Mouse (Mus musculus) testis, adult 2 months (tissue): ENCODE results near the gene Gm7971. TPM values are rescaled to one million over a fixed set of nuclear protein-coding genes. Genes with fewer than 3 reads are reported as not detected.
"Not testable (repeated sequence)": the region's sequence is repeated elsewhere in the genome, so short reads cannot be mapped to it uniquely, and the experiment has no call there.

Experiments
- H3K27ac ChIP-seq: fragments of 200-500 bp; 2 replicates; pipeline ENCODE4 v1.5.1; 2012; ENCODE audit warnings: low read depth, low read length; ENCODE audit not compliant: control insufficient read depth, insufficient read depth
- H3K27me3 ChIP-seq: fragments of 200-500 bp; 2 replicates; pipeline ENCODE4 v1.6.1; 2012; ENCODE audit warnings: mild to moderate bottlenecking, low read length, moderate library complexity; ENCODE audit not compliant: control insufficient read depth, insufficient read depth
- H3K36me3 ChIP-seq: fragments of 200-500 bp; 2 replicates; pipeline ENCODE4 v1.6.1; 2012; ENCODE audit warnings: mild to moderate bottlenecking, low read length; ENCODE audit not compliant: control insufficient read depth, insufficient read depth
- H3K4me1 ChIP-seq: fragments of 200-500 bp; 2 replicates; pipeline ENCODE4 v1.6.1; 2012; ENCODE audit warnings: low read length; ENCODE audit not compliant: control insufficient read depth, insufficient read depth
- H3K4me3 ChIP-seq: fragments of 200-500 bp; 2 replicates; pipeline ENCODE4 v1.5.1; 2012; ENCODE audit warnings: low read depth, mild to moderate bottlenecking, low read length, moderate library complexity, mixed read lengths; ENCODE audit not compliant: control insufficient read depth
- polyA plus RNA-seq: library from polyadenylated mRNA; depleted of rRNA; stranded (reverse); fragments of >200 nt; gene quantifications from 2 replicates; pipeline ENCODE4 v1.2.3, GENCODE M21; 2012; rRNA removed

Gene Gm7971
- polyA plus RNA-seq, result not detected in 2 replicates

GRCm38 (mm10) chr5:95594775-95595174 lies at the start of gene Gm7971:
Gm7971 (minus strand) TSS chr5:95594875.
- H3K27ac ChIP-seq, H3K27me3 ChIP-seq: not testable (repeated sequence)

More at GRCm38 (mm10) chr5:95594775-95595174, at the start of gene Gm7971:
- H3K4me3 ChIP-seq, H3K4me1 ChIP-seq, H3K36me3 ChIP-seq: not testable (repeated sequence)

Other genes with a start within 250 kb of the Gm7971 start
- not detected in 2 replicates for gene D5Ertd577e, start 138.1 kb downstream of the Gm7971 start, polyA plus RNA-seq
- gene Gm3286, start 84.1 kb downstream of the Gm7971 start, polyA plus RNA-seq, result not detected in 2 replicates
- gene Gm7978, start 141.3 kb upstream of the Gm7971 start, polyA plus RNA-seq, result not detected in 2 replicates
- 2.0 and 2.1 TPM in 2 replicates for gene Gm7982, start 147.1 kb upstream of the Gm7971 start, polyA plus RNA-seq
- gene E330014E10Rik, start 181.1 kb upstream of the Gm7971 start, polyA plus RNA-seq, result 0.11 TPM in 1 of 2 replicates, not detected in the other